Mouse (Mus musculus): ENCODE results near the gene Rhobtb1. TPM values are rescaled to one million over a fixed set of nuclear protein-coding genes. Genes with fewer than 3 reads are reported as not detected.

The Rhobtb1 gene
- polyA plus RNA-seq, 1 experiment from 2014 or later, result 41.5 TPM

DNA sequence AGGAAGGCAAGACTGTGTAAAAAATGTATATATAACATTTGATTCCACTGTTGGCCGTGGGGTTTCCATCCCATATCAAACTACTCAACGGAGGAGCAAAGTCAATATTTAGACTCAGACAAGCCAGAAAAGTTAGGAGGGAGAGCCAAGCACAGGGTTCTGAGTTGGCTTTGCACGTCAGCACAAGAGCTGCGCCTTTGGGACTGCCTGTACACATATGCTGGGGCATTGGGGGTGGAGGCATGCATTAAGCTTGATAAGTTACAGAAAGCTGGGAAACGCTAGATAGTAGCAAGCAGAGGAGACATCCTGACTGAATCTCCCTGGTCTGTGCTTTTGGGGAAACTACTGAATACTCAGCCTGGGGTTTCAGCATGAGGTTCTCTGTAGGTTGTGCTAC lies 62.8 kb downstream of the Rhobtb1 start:
- no peaks in the 10 kb centered on the region for H3K27me3 ChIP-seq (ENCODE audit: insufficient read depth, low read length)
- 13% methylated on average over 5 of the region's 5 CpGs for WGBS (ENCODE audit: insufficient replicate concordance)
- DNase-seq (peak; percentile 54), ATAC-seq (peak; percentile 25)
- H3K36me3 ChIP-seq (replicated peaks; ENCODE audit: insufficient read depth, low read length), result peaks cover 16% of the 10 kb centered on the region
- H3K4me3 ChIP-seq (ENCODE audit: low read depth, low read length), result peak overlapping the region; percentile 65
- H3K4me1 ChIP-seq (ENCODE audit: insufficient read depth), result peaks cover 58% of the 10 kb centered on the region
- H3K4me2 ChIP-seq (ENCODE audit: low read depth, low read length), result peak overlapping the region; percentile 96
- no peaks in the 10 kb centered on the region for H3K9me3 ChIP-seq (ENCODE audit: low read length)
- H3K27ac ChIP-seq (ENCODE audit: low read depth), result peak overlapping the region; percentile 98
- TF ChIP-seq EP300 (IDR thresholded peaks at IDR 0.05; ENCODE audit: low read depth), result peak; percentile 78
- no peak for TF ChIP-seq CTCF (IDR thresholded peaks at IDR 0.05; ENCODE audit: low read depth)
- peak overlapping the region; percentile 79 for H3K9ac ChIP-seq (replicated peaks)

DNA sequence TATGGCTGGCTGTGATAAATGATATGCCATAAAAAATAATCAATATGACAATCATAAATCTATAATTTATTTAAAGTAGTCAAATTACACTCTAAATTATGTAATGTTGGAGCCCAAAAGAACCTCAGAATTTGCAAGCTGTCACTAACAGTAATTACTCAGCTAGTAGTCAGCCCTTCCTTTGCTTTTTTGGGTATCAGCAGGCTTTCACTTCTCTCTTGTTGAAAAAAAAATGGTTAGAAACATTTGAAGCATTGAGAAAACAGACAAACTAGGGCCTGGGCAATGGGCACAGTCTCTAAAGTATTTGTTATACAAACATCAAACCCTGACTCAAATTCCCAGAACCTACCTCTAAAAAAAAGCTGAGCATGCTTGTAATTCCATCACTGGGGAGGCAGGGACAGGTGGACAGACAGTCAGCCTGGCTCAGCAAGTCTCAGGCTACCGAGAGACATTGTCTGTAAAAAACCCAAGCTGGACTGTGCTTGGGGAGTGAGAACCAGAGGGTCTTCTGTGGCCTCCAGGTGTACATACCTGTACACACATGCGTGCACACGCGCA lies 66.0 kb downstream of the Rhobtb1 start:
- H3K9ac ChIP-seq (replicated peaks), result no peak overlapping the region
- H3K27ac ChIP-seq (ENCODE audit: low read depth), result peak overlapping the region; percentile 91

DNA sequence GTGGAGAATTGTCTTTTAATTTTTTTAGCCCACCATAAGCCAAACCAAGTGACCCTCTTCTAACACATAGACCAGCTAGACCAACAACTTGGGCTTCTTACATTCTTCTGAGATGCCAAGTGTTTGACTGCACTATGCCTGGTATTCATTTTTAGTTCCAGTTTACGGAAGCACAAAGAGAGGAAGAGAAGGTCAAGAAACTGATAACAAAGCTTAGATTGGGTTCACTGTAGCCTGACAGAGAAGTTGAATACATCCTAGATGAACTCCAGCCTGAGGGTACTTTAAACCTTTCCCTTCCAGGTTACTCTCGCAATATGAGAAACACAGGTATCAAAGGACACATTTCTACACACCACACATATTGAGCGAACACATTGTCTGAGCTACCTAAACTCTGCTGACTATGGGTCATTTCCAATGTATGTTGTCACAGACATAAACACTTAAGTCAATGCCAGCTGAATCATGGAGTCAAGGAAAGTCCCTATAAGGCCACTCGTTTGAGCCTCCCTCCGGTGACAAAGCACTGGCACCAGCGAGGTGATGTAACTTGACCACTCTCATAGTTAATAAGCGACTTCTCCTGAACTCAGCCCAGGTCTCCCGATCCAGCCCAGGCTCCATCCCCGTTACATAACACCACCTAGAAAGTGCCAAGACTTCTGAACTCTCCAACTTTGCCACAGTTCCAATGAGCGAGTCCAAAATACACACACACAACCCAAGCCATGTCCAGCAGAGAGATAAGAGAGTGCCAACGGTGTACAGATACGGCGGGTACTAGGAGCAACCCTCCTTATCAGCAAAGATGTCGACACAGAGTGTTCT lies 67.4 kb downstream of the Rhobtb1 start:
- Histone ChIP-seq H3K36me3 (replicated peaks; ENCODE audit: insufficient read depth, low read length) (peaks cover 18% of the 10 kb centered on the region), H3K4me2 (ENCODE audit: low read depth, low read length) (peak overlapping the region; percentile 64), H3K4me1 (ENCODE audit: insufficient read depth) (peaks cover 62% of the 10 kb centered on the region), H3K9me3 (ENCODE audit: low read length) (no peaks in the 10 kb centered on the region), H3K4me3 (ENCODE audit: low read depth, low read length) (no peak overlapping the region), H3K9ac (replicated peaks) (no peak overlapping the region), H3K27ac (ENCODE audit: low read depth) (peak overlapping the region; percentile 91), H3K27me3 (ENCODE audit: insufficient read depth, low read length) (no peaks in the 10 kb centered on the region)
- DNase-seq, result peak; percentile 67
- 43% methylated on average over 14 of the region's 14 CpGs for WGBS (ENCODE audit: insufficient replicate concordance)
- peak; percentile 88 for ATAC-seq
- TF ChIP-seq CTCF (IDR thresholded peaks at IDR 0.05; ENCODE audit: low read depth) (no peak), EP300 (IDR thresholded peaks at IDR 0.05; ENCODE audit: low read depth) (peak; percentile 89)

More for the DNA sequence above, 66.0 kb downstream of the Rhobtb1 start:
- no peak overlapping the region for H3K4me2 ChIP-seq (ENCODE audit: low read depth, low read length)
- H3K4me3 ChIP-seq (ENCODE audit: low read depth, low read length), result no peak overlapping the region
- H3K9me3 ChIP-seq (ENCODE audit: low read length), result no peaks in the 10 kb centered on the region
- DNase-seq (no peak), ATAC-seq (no peak)
- TF ChIP-seq EP300 (IDR thresholded peaks at IDR 0.05; ENCODE audit: low read depth), result no peak
- no peak for TF ChIP-seq CTCF (IDR thresholded peaks at IDR 0.05; ENCODE audit: low read depth)
- H3K36me3 ChIP-seq (replicated peaks; ENCODE audit: insufficient read depth, low read length), result peaks cover 18% of the 10 kb centered on the region
- H3K27me3 ChIP-seq (ENCODE audit: insufficient read depth, low read length), result no peaks in the 10 kb centered on the region
- 81% methylated on average over 4 of the region's 4 CpGs for WGBS (ENCODE audit: insufficient replicate concordance)
- H3K4me1 ChIP-seq (ENCODE audit: insufficient read depth), result peaks cover 69% of the 10 kb centered on the region

DNA sequence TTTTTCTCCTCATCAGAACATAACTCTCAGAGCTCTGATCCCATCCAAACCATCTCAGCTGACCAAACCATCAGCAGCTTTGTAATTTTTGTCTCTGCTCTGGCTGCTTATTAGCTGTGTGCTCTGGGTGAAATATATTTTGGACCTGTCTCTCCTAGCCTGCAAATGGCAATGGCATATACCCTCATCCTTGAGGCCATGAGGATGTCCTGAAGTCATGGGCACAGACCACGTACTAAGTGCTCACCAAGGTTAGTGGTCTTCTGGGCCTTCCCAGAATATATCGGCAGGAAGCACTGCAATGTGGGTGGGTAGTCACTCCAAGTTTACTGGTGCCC lies 68.0 kb downstream of the Rhobtb1 start:
- Histone ChIP-seq H3K4me3 (ENCODE audit: low read depth, low read length) (no peak overlapping the region), H3K9me3 (ENCODE audit: low read length) (no peaks in the 10 kb centered on the region), H3K36me3 (replicated peaks; ENCODE audit: insufficient read depth, low read length) (peaks cover 18% of the 10 kb centered on the region), H3K27me3 (ENCODE audit: insufficient read depth, low read length) (no peaks in the 10 kb centered on the region), H3K27ac (ENCODE audit: low read depth) (peak overlapping the region; percentile 91), H3K4me2 (ENCODE audit: low read depth, low read length) (peak overlapping the region; percentile 64), H3K4me1 (ENCODE audit: insufficient read depth) (peaks cover 56% of the 10 kb centered on the region), H3K9ac (replicated peaks) (peak overlapping the region; percentile 21; the same call in 1 of the 2 replicates)
- WGBS (ENCODE audit: insufficient replicate concordance), result 62% methylated on average over 2 of the region's 2 CpGs
- DNase-seq, result no peak
- TF ChIP-seq CTCF (IDR thresholded peaks at IDR 0.05; ENCODE audit: low read depth) (no peak), EP300 (IDR thresholded peaks at IDR 0.05; ENCODE audit: low read depth) (no peak)
- no peak for ATAC-seq

DNA sequence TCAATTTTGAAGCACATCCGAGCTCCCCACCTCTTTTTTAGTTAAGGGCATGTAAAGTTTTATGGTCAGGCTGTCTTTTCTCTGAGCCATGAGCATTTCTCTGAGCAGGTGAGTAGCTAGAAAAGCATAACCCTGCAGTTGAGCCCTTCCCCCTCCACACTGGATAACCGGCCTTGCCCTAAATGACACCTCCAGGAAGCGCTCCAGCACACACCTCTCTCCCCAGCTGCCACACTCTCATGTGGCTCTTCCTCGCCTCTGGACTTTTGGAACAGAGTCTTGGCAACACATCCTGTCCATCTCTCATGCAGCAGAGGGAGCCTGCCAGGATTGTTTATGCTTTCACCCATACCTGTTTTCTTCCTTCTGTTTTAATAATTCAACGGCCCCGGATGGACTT lies 69.1 kb downstream of the Rhobtb1 start:
- Histone ChIP-seq H3K27me3 (ENCODE audit: insufficient read depth, low read length) (no peaks in the 10 kb centered on the region), H3K27ac (ENCODE audit: low read depth) (peak overlapping the region; percentile 91), H3K4me3 (ENCODE audit: low read depth, low read length) (no peak overlapping the region), H3K9ac (replicated peaks) (no peak overlapping the region), H3K9me3 (ENCODE audit: low read length) (no peaks in the 10 kb centered on the region), H3K4me1 (ENCODE audit: insufficient read depth) (peaks cover 48% of the 10 kb centered on the region), H3K4me2 (ENCODE audit: low read depth, low read length) (peak overlapping the region; percentile 64), H3K36me3 (replicated peaks; ENCODE audit: insufficient read depth, low read length) (peaks cover 21% of the 10 kb centered on the region)
- ATAC-seq (no peak), DNase-seq (no peak)
- 75% methylated on average over 6 of the region's 6 CpGs for WGBS (ENCODE audit: insufficient replicate concordance)
- TF ChIP-seq CTCF (IDR thresholded peaks at IDR 0.05; ENCODE audit: low read depth) (no peak), EP300 (IDR thresholded peaks at IDR 0.05; ENCODE audit: low read depth) (no peak)

DNA sequence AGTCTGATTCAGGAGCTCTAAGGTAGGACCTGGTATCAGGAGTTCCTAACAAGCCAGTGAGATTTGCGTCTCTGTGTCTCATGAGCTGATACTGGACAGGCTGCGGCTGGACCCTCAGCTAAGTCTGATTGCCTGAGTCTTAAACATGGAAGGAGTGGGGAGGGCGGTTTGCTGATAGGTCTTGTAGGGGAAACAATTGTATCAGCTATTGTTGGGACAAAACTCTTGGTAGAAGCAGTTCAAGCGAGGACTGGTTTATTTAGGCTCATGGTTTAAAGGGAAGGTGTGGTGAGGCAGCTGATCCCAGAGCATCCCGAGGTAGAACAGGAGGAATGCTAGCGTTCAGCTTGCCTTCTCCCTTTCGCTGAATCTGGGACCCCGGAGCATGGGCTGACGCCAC lies 69.9 kb downstream of the Rhobtb1 start:
- WGBS (ENCODE audit: insufficient replicate concordance), result 87% methylated on average over 9 of the region's 9 CpGs

More for the DNA sequence above, 69.9 kb downstream of the Rhobtb1 start:
- peaks cover 48% of the 10 kb centered on the region for H3K4me1 ChIP-seq (ENCODE audit: insufficient read depth)
- no peak overlapping the region for H3K9ac ChIP-seq (replicated peaks)
- H3K27ac ChIP-seq (ENCODE audit: low read depth), result 0 out of 2 replicates have a peak overlapping the region, but pooled peaks have one; percentile 39
- TF ChIP-seq EP300 (IDR thresholded peaks at IDR 0.05; ENCODE audit: low read depth) (no peak), CTCF (IDR thresholded peaks at IDR 0.05; ENCODE audit: low read depth) (no peak)
- DNase-seq (no peak), ATAC-seq (no peak)
- peaks cover 24% of the 10 kb centered on the region for H3K36me3 ChIP-seq (replicated peaks; ENCODE audit: insufficient read depth, low read length)
- H3K27me3 ChIP-seq (ENCODE audit: insufficient read depth, low read length), result no peaks in the 10 kb centered on the region
- no peaks in the 10 kb centered on the region for H3K9me3 ChIP-seq (ENCODE audit: low read length)
- H3K4me3 ChIP-seq (ENCODE audit: low read depth, low read length), result no peak overlapping the region
- no peak overlapping the region for H3K4me2 ChIP-seq (ENCODE audit: low read depth, low read length)
